Mouse (Mus musculus) C2C12 (cell line): ENCODE data around the gene B3gntl1.

Source experiments
- CEBPB ChIP-seq: IDR thresholded peaks from one replicate; pipeline ENCODE4 v1.6.1; 2011; ENCODE audit warnings: low read depth, mild to moderate bottlenecking, control low read depth, moderate library complexity
- CTCF ChIP-seq: IDR thresholded peaks from one replicate; pipeline ENCODE4 v1.5.1; 2011; ENCODE audit not compliant: control insufficient read depth, insufficient read depth, insufficient read length
- MAX ChIP-seq: IDR thresholded peaks from one replicate; pipeline ENCODE4 v1.6.1; 2011; ENCODE audit warnings: mild to moderate bottlenecking, control low read depth
- MYOD1 ChIP-seq: IDR thresholded peaks from one replicate; pipeline ENCODE4 v1.6.1; 2011; ENCODE audit warnings: low read depth; ENCODE audit not compliant: control insufficient read depth, insufficient read length
- MYOG ChIP-seq: IDR thresholded peaks from one replicate; pipeline ENCODE4 v1.6.1; 2011; ENCODE audit not compliant: control insufficient read depth, insufficient read length; ENCODE audit errors: extremely low read depth
- USF1 ChIP-seq: IDR thresholded peaks from one replicate; pipeline ENCODE4 v1.6.1; 2011; ENCODE audit warnings: low read depth, mild to moderate bottlenecking, control low read depth, moderate library complexity

- no peak for TF ChIP-seq CTCF
- no peak for TF ChIP-seq USF1
- no peak for TF ChIP-seq MAX
- no peak for TF ChIP-seq MYOD1
- TF ChIP-seq MYOG: no peak
- TF ChIP-seq CEBPB: no peak
Measured at GRCm38 (mm10) chr11:121702895-121703618, 30.1 kb upstream of the B3gntl1 start.
